Mouse (Mus musculus): ENCODE results near the gene Pskh1. TPM values are rescaled to one million over a fixed set of nuclear protein-coding genes. Genes with fewer than 3 reads are reported as not detected.

Gene Pskh1
- polyA plus RNA-seq, 1 experiment from 2014 or later, result 44.8 TPM

- Histone ChIP-seq H3K4me3 (no peak overlapping the region), H3K27me3 (no peaks in the 10 kb centered on the region), H3K9ac (no peak overlapping the region), H3K36me3 (peaks cover 4% of the 10 kb centered on the region; the same call in 1 of the 2 replicates), H3K27ac (no peak overlapping the region), H3K9me3 (no peaks in the 10 kb centered on the region), H3K4me2 (replicated peaks) (no peak overlapping the region), H3K4me1 (peaks cover 15% of the 10 kb centered on the region)
- 79% methylated on average over 9 of the region's 9 CpGs for WGBS
- no peak for ATAC-seq (ENCODE audit: insufficient number of reproducible peaks, insufficient read depth, low FRiP score, low TSS enrichment)
Observed at GRCm38 (mm10) chr8:105897801-105898480, 2.3 kb upstream of the Pskh1 start.

DNA sequence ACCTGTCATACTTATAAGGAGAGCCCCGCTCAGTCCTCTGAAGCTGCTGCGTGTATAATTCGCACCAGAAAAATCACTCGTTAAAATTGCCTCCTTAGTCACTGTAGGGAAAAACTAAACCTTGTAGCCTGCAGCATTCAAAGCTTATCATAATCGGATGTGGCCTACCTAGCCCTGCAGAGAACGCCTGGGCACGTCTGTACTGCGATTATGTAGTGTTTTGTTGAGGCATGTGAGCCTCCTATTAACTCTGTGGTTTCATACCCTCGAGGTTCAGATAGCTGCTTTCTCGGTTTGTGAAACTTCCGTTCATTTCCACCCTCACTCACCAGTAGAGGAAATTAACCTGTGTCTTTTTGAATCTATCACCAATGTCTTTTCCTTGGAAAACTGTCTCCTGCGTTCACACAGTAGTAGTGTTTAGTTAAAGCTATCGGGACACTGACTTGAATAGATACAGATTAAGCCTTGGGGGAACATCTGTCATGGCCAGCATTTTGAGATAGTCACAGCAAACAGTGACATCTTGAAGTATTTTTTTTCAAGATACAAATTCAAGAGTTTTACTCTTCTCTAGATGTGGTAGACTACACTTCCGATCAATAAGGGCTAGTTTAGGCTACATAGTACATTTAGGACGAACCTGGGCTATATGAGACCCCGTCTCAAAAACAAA lies 838 bp downstream of the Pskh1 start:
- Histone ChIP-seq H3K9ac (peak overlapping the region; percentile 98), H3K36me3 (no peaks in the 10 kb centered on the region), H3K9me3 (no peaks in the 10 kb centered on the region), H3K27me3 (no peaks in the 10 kb centered on the region), H3K27ac (peak overlapping the region; percentile 89), H3K4me1 (peaks cover 8% of the 10 kb centered on the region; the same call in 1 of the 2 replicates), H3K4me3 (peak overlapping the region; percentile 94), H3K4me2 (replicated peaks) (peak overlapping the region; percentile 71)
- 35% methylated on average over 16 of the region's 16 CpGs for WGBS
- no peak for ATAC-seq (ENCODE audit: insufficient number of reproducible peaks, insufficient read depth, low FRiP score, low TSS enrichment)

DNA sequence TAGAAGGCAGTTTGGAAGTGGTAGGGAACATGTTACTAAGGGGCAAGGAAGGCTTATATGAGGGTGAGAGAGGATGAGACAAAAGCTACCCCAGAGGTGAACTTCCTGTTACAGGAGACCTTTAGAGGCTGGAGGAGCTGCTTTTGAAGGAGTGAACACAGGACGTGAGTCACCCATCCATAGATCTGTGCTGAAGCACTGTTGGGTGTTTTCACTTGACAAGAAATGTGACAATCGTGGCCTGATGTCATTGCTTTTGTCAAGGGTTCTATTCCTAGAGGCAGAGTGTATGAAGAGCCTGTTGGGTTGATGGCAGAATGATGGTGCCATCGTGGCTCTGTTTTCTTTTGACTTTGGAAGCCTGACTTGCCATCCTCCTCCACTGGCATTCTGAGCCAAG lies 19.1 kb downstream of the Pskh1 start:
- no peak overlapping the region for H3K9ac ChIP-seq
- peaks cover 19% of the 10 kb centered on the region for H3K36me3 ChIP-seq
- H3K4me2 ChIP-seq (replicated peaks), result no peak overlapping the region
- H3K4me3 ChIP-seq, result no peak overlapping the region
- no peaks in the 10 kb centered on the region for H3K4me1 ChIP-seq
- H3K27me3 ChIP-seq, result no peaks in the 10 kb centered on the region
- no peak overlapping the region for H3K27ac ChIP-seq
- ATAC-seq (ENCODE audit: insufficient number of reproducible peaks, insufficient read depth, low FRiP score, low TSS enrichment), result no peak
- WGBS, result 82% methylated on average over 3 of the region's 3 CpGs
- H3K9me3 ChIP-seq, result no peaks in the 10 kb centered on the region

DNA sequence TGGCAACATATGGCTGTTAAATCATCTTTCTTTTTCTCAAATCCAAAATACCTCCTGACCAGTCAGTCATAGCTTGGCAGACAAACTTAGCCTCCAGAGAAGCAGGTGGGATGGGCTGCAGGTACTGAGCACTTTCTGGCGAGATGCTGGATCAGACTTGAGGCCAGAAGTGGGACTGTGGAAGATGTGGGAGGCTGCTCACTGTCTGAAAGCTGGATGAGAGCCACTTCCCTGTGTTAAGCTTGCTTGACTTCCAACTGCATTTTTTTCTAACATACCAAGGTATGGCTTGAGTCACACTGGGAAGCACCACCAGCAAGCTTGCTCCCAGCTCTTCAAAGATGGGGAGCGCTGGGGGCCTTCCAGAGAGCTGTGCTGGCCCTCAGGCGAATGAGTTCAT lies 24.9 kb downstream of the Pskh1 start:
- peaks cover 23% of the 10 kb centered on the region for H3K36me3 ChIP-seq
- H3K9ac ChIP-seq, result no peak overlapping the region
- WGBS, result 73% methylated on average over 3 of the region's 3 CpGs
- H3K4me2 ChIP-seq (replicated peaks), result no peak overlapping the region
- no peak overlapping the region for H3K27ac ChIP-seq
- no peaks in the 10 kb centered on the region for H3K9me3 ChIP-seq
- H3K4me3 ChIP-seq, result no peak overlapping the region
- H3K27me3 ChIP-seq, result no peaks in the 10 kb centered on the region
- no peak for ATAC-seq (ENCODE audit: insufficient number of reproducible peaks, insufficient read depth, low FRiP score, low TSS enrichment)
- no peaks in the 10 kb centered on the region for H3K4me1 ChIP-seq

DNA sequence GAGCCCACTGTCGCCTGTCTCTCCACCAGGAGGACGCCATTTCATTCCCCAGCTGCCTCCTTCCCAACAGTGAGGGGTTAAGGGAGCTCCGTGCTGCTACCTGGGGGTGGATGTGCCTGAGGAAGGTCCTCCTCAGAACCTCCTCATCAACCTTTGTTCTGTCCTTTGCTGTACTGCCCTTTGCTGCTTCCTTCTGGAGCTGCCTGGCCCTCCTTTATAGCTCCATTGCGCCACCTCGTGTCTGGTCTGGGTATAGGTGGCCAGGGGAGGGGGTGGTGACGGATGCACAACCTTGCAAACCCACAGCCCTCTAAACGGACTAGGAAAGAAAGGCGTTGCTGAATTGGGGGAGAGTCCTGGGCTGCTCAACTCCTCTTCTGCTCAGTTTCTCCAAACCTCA lies 30.4 kb downstream of the Pskh1 start:
- Histone ChIP-seq H3K9ac (peak overlapping the region; percentile 24), H3K36me3 (peaks cover 38% of the 10 kb centered on the region), H3K4me2 (replicated peaks) (no peak overlapping the region), H3K27ac (no peak overlapping the region), H3K4me3 (no peak overlapping the region), H3K27me3 (no peaks in the 10 kb centered on the region), H3K4me1 (no peaks in the 10 kb centered on the region), H3K9me3 (no peaks in the 10 kb centered on the region)
- 20% methylated on average over 8 of the region's 8 CpGs for WGBS
- peak; percentile 26; the same call in 1 of the 2 replicates for ATAC-seq (ENCODE audit: insufficient number of reproducible peaks, insufficient read depth, low FRiP score, low TSS enrichment)

DNA sequence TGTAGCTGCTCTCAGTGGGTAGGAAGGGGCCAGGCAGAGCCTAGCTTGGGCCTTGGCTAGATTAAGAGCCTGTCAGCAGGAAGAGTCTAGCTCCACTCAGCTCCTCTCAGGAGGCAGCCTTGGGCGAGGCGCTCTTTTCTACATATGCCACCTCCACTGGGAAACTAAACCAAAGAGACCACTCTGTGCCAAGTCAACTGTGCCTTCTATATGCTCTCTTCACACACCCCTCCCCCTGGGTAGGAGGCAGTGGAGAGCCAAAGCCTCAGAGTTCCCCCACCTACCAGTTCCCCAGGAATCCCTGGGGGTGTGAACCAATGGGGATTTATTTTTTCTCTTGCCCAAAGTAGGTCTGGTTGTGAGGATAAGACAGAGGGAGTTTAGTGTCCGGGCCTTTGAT lies 31.0 kb downstream of the Pskh1 start:
- H3K4me2 ChIP-seq (replicated peaks), result no peak overlapping the region
- peaks cover 7% of the 10 kb centered on the region; the same call in 1 of the 2 replicates for H3K4me1 ChIP-seq
- no peaks in the 10 kb centered on the region for H3K9me3 ChIP-seq
- ATAC-seq (ENCODE audit: insufficient number of reproducible peaks, insufficient read depth, low FRiP score, low TSS enrichment), result no peak
- no peak overlapping the region for H3K9ac ChIP-seq
- 91% methylated on average over 3 of the region's 3 CpGs for WGBS
- H3K36me3 ChIP-seq, result peaks cover 36% of the 10 kb centered on the region
- no peak overlapping the region for H3K4me3 ChIP-seq
- H3K27me3 ChIP-seq, result no peaks in the 10 kb centered on the region
- no peak overlapping the region for H3K27ac ChIP-seq

DNA sequence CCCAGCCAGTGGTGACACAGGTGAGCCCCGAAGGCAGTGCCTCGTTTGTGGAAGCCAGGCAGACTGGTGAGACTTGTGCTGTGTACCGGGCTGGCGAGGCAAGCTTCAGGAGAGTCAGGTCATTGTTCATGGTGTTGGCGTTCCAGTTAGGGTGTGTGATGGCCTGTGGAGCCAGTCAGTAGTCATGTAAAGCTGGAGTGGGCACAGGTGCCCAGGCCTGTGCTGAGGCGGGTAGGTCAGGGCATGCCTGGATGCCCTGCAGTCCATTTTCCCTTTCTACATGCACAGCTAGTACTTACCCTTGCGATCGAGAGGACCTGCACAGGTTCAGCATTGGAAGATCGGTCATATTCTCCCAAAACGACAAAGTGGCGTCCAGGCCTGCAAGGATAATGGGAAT lies 32.3 kb downstream of the Pskh1 start:
- WGBS, result 86% methylated on average over 11 of the region's 11 CpGs
- no peak for ATAC-seq (ENCODE audit: insufficient number of reproducible peaks, insufficient read depth, low FRiP score, low TSS enrichment)
- Histone ChIP-seq H3K4me3 (no peak overlapping the region), H3K9me3 (no peaks in the 10 kb centered on the region), H3K27ac (no peak overlapping the region), H3K4me1 (peaks cover 12% of the 10 kb centered on the region; the same call in 1 of the 2 replicates), H3K9ac (no peak overlapping the region), H3K4me2 (replicated peaks) (no peak overlapping the region), H3K27me3 (no peaks in the 10 kb centered on the region), H3K36me3 (peaks cover 31% of the 10 kb centered on the region)

DNA sequence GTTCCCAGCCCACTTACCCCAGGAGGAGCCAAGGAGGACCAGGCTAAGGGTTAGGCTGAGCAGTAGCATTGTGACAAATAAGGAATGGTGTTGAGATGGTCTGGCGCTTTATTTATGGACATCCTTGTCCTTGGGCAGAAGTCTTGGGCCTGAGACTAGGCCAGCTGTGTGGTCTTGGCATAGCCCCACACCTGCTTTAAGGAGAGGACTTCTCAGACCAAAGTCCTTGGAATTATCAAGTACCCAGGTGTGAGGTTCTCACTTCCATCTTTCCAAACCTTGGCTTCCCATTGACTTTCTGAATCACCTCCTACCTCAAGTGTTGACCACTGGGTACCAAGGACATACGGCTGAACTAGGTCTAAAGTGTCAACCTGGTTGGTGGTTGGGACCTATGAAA lies 33.5 kb downstream of the Pskh1 start, which contains the start of gene Ctrl:
Ctrl (minus strand) TSS at position 101 of the 400 bp plus-strand sequence.
- Histone ChIP-seq H3K4me1 (peaks cover 12% of the 10 kb centered on the region; the same call in 1 of the 2 replicates), H3K4me2 (replicated peaks) (no peak within 1 kb of the TSS), H3K9ac (no peak within 1 kb of the TSS), H3K9me3 (no peaks in the 10 kb centered on the region), H3K27ac (no peak within 1 kb of the TSS), H3K27me3 (no peaks in the 10 kb centered on the region), H3K4me3 (no peak within 1 kb of the TSS), H3K36me3 (peaks cover 31% of the 10 kb centered on the region)
- no peak for ATAC-seq (ENCODE audit: insufficient number of reproducible peaks, insufficient read depth, low FRiP score, low TSS enrichment)
- WGBS, result 91% methylated on average over 2 of the region's 2 CpGs

GRCm38 (mm10) chr8:105935105-105935504 lies 34.9 kb downstream of the Pskh1 start:
- Histone ChIP-seq H3K36me3 (peaks cover 23% of the 10 kb centered on the region), H3K4me2 (replicated peaks) (no peak overlapping the region), H3K4me3 (no peak overlapping the region), H3K9ac (no peak overlapping the region), H3K27ac (no peak overlapping the region), H3K4me1 (peaks cover 12% of the 10 kb centered on the region; the same call in 1 of the 2 replicates), H3K27me3 (no peaks in the 10 kb centered on the region), H3K9me3 (no peaks in the 10 kb centered on the region)
- no peak for ATAC-seq (ENCODE audit: insufficient number of reproducible peaks, insufficient read depth, low FRiP score, low TSS enrichment)
- 79% methylated on average over 6 of the region's 6 CpGs for WGBS

- H3K27me3 ChIP-seq, result no peaks in the 10 kb centered on the region
- WGBS, result 25% methylated on average over 7 of the region's 7 CpGs
- peak overlapping the region; percentile 66 for H3K4me2 ChIP-seq (replicated peaks)
- H3K4me1 ChIP-seq, result peaks cover 12% of the 10 kb centered on the region; the same call in 1 of the 2 replicates
- no peaks in the 10 kb centered on the region for H3K9me3 ChIP-seq
- peak overlapping the region; percentile 63 for H3K9ac ChIP-seq
- H3K36me3 ChIP-seq, result peaks cover 17% of the 10 kb centered on the region; the same call in 1 of the 2 replicates
- ATAC-seq (ENCODE audit: insufficient number of reproducible peaks, insufficient read depth, low FRiP score, low TSS enrichment), result no peak
- no peak overlapping the region for H3K27ac ChIP-seq
- H3K4me3 ChIP-seq, result peak overlapping the region; percentile 65
Observed at GRCm38 (mm10) chr8:105935863-105936603, 35.8 kb downstream of the Pskh1 start.

- no peaks in the 10 kb centered on the region for H3K27me3 ChIP-seq
- peak; percentile 85 for ATAC-seq (ENCODE audit: insufficient number of reproducible peaks, insufficient read depth, low FRiP score, low TSS enrichment)
- H3K4me2 ChIP-seq (replicated peaks), result peak overlapping the region; percentile 66
- peaks cover 20% of the 10 kb centered on the region; the same call in 1 of the 2 replicates for H3K36me3 ChIP-seq
- under 1% methylated on average over 30 of the region's 30 CpGs for WGBS
- H3K9me3 ChIP-seq, result no peaks in the 10 kb centered on the region
- peak overlapping the region; percentile 63 for H3K9ac ChIP-seq
- peak overlapping the region; percentile 65 for H3K4me3 ChIP-seq
- H3K27ac ChIP-seq, result peak overlapping the region; percentile 76
- H3K4me1 ChIP-seq, result peaks cover 12% of the 10 kb centered on the region; the same call in 1 of the 2 replicates
Observed at GRCm38 (mm10) chr8:105936866-105937475, 36.7 kb downstream of the Pskh1 start.

Measured in embryonic facial prominence, embryonic 12.5 days (tissue).